Mouse (Mus musculus): ENCODE results near the gene Dnajc28.

- TF ChIP-seq CTCF (IDR thresholded peaks at IDR 0.05; ENCODE audit: low read depth): no peak
- TF ChIP-seq EP300 (IDR thresholded peaks at IDR 0.05; ENCODE audit: low read depth): no peak
Measured at GRCm38 (mm10) chr16:91578980-91579720, 39.7 kb downstream of the Dnajc28 start.
